Mouse (Mus musculus) ES-Bruce4 (cell line): ENCODE results near the gene Cebpzos. TPM values are rescaled to one million over a fixed set of nuclear protein-coding genes. Genes with fewer than 3 reads are reported as not detected.

Experiments used
- H3K27ac ChIP-seq: 2 replicates; pipeline ENCODE4 v1.5.1; 2012; ENCODE audit warnings: low read length, inconsistent platforms; ENCODE audit not compliant: insufficient read depth
- H3K27me3 ChIP-seq: 2 replicates; pipeline ENCODE4 v1.6.1; 2012; ENCODE audit warnings: mild to moderate bottlenecking, low read length, inconsistent platforms; ENCODE audit not compliant: control insufficient read depth, poor library complexity, insufficient read depth, severe bottlenecking
- H3K36me3 ChIP-seq: 2 replicates; pipeline ENCODE4 v1.6.1; 2012; ENCODE audit warnings: inconsistent platforms, mild to moderate bottlenecking, low read length, moderate library complexity; ENCODE audit not compliant: control insufficient read depth, poor library complexity, insufficient read depth, severe bottlenecking
- H3K4me1 ChIP-seq: one replicate; pipeline ENCODE4 v1.8.1; 2011; ENCODE audit warnings: low read length; ENCODE audit not compliant: control insufficient read depth, insufficient read depth
- H3K4me3 ChIP-seq: 2 replicates; pipeline ENCODE4 v1.5.1; 2011; ENCODE audit warnings: low read depth, mild to moderate bottlenecking, low read length
- H3K9ac ChIP-seq: 2 replicates; pipeline ENCODE4 v1.6.1; 2012; ENCODE audit warnings: low read depth, mild to moderate bottlenecking, inconsistent platforms; ENCODE audit not compliant: poor library complexity, severe bottlenecking
- H3K9me3 ChIP-seq: replicated peaks from 2 replicates; pipeline ENCODE4 v1.6.1; 2012; ENCODE audit warnings: mild to moderate bottlenecking, low read length, inconsistent platforms; ENCODE audit not compliant: control insufficient read depth, poor library complexity, insufficient read depth, severe bottlenecking
- CTCF ChIP-seq: IDR thresholded peaks from one replicate; pipeline ENCODE4 v1.8.1; 2011; ENCODE audit warnings: low read depth, low read length
- EP300 ChIP-seq: IDR thresholded peaks from 2 replicates; pipeline ENCODE4 v1.6.1; 2011; ENCODE audit warnings: low read depth, low read length; ENCODE audit not compliant: insufficient read depth
- POLR2A ChIP-seq: IDR thresholded peaks from one replicate; pipeline ENCODE4 v1.8.1; 2011; ENCODE audit warnings: low read length; ENCODE audit not compliant: insufficient read depth
- polyA plus RNA-seq: library from polyadenylated mRNA; stranded (reverse); fragments of >200 nt; gene quantifications from 2 replicates; pipeline ENCODE4 v1.2.4, GENCODE M21; 2011; ENCODE audit warnings: low read depth; ENCODE audit not compliant: missing spikeins, insufficient read depth, insufficient read length

Cebpzos gene
- polyA plus RNA-seq, 1 experiment, result 101 TPM

GRCm38 (mm10) chr17:78885286-78886065 lies 30.8 kb upstream of the Cebpzos start:
- Histone ChIP-seq H3K4me1 (peaks cover 2% of the 10 kb centered on the region), H3K9me3 (no peaks in the 10 kb centered on the region), H3K27ac (no peak overlapping the region), H3K27me3 (no peaks in the 10 kb centered on the region), H3K4me3 (no peak overlapping the region), H3K9ac (no peak overlapping the region), H3K36me3 (no peaks in the 10 kb centered on the region)
- TF ChIP-seq CTCF (no peak), EP300 (no peak), POLR2A (no peak)

DNA sequence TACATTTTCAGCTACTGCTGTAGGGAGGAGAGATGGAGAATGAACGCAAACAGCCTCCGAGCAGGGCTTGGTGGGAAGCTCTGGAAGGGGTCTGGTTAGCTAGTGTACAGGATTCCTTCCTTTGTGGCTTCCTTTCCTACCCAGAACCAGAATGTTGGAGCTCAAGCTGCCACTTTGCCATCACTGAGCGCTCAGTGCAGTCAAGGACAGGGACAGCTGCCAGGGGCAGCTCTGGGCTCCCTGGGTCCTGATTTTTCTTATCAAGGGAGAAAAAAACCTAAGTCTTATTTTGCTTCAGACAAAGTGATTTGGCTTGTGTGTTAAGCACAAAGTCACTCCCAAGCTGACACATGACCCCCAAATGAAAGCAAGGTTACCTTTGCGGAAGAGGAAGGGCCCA lies 27.7 kb upstream of the Cebpzos start:
- Histone ChIP-seq H3K36me3 (no peaks in the 10 kb centered on the region), H3K27me3 (no peaks in the 10 kb centered on the region), H3K4me1 (no peaks in the 10 kb centered on the region), H3K4me3 (no peak overlapping the region), H3K27ac (no peak overlapping the region), H3K9ac (no peak overlapping the region), H3K9me3 (no peaks in the 10 kb centered on the region)
- TF ChIP-seq CTCF (no peak), POLR2A (no peak), EP300 (no peak)

- Histone ChIP-seq H3K4me1 (no peaks in the 10 kb centered on the region), H3K36me3 (no peaks in the 10 kb centered on the region), H3K4me3 (no peak overlapping the region), H3K27ac (no peak overlapping the region), H3K27me3 (no peaks in the 10 kb centered on the region), H3K9me3 (no peaks in the 10 kb centered on the region), H3K9ac (no peak overlapping the region)
- TF ChIP-seq EP300, result no peak
- no peak for TF ChIP-seq CTCF
- no peak for TF ChIP-seq POLR2A
These were observed 27.1 kb upstream of the Cebpzos start for GRCm38 (mm10) chr17:78889184-78889583.

DNA sequence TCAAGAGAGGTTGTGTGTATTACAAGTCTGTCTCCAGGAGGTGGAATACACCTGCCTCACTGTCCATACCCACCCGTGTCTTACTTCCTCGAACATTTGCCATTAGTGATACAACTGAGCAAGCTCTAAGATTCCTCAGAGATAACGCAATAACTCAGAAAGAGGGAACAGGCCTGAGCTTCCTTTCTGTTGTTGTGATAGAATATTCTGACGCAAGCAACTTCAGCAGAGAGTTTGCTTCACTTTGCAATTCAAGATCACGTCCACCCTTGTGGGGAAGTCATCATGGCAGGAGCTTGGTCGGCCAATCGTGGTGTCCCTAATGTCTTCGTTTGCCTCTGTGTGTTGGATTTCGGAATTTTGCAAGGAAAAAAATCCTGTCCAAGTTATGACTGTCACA lies 25.3 kb upstream of the Cebpzos start:
- TF ChIP-seq CTCF (no peak), POLR2A (no peak), EP300 (no peak)
- Histone ChIP-seq H3K4me3 (no peak overlapping the region), H3K9ac (no peak overlapping the region), H3K27me3 (no peaks in the 10 kb centered on the region), H3K4me1 (no peaks in the 10 kb centered on the region), H3K9me3 (no peaks in the 10 kb centered on the region), H3K36me3 (no peaks in the 10 kb centered on the region), H3K27ac (no peak overlapping the region)

DNA sequence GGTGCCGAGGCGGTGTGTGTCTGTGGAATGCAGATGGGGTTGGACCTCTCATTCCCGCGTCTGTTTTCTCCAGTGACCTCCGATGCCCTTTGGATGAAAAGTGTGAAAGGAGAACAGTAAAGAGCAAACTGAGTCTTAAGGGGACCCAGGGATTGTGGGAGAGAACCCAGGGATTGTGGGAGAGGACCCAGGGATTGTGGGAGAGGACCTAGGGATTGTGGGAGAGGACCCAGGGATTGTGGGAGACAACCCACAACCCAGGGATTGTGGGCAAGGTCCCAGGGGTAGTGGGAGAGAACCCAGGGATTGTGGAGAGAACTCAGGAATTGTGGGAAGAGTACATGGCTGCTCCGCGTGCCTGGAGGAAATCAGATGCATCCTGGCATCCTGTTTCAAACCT lies 21.3 kb upstream of the Cebpzos start:
- H3K9ac ChIP-seq, result peak overlapping the region; percentile 73

GRCm38 (mm10) chr17:78895394-78895793 lies 20.9 kb upstream of the Cebpzos start:
- no peaks in the 10 kb centered on the region for H3K4me1 ChIP-seq
- TF ChIP-seq POLR2A (no peak), CTCF (peak; percentile 42), EP300 (no peak)
- H3K9me3 ChIP-seq, result no peaks in the 10 kb centered on the region
- peak overlapping the region; percentile 93 for H3K4me3 ChIP-seq
- peak overlapping the region; percentile 73 for H3K9ac ChIP-seq
- H3K36me3 ChIP-seq, result no peaks in the 10 kb centered on the region
- no peaks in the 10 kb centered on the region for H3K27me3 ChIP-seq
- no peak overlapping the region for H3K27ac ChIP-seq

More for the DNA sequence above, 21.3 kb upstream of the Cebpzos start:
- H3K4me3 ChIP-seq, result peak overlapping the region; percentile 93
- no peaks in the 10 kb centered on the region for H3K4me1 ChIP-seq
- H3K9me3 ChIP-seq, result no peaks in the 10 kb centered on the region
- H3K36me3 ChIP-seq, result no peaks in the 10 kb centered on the region
- no peak overlapping the region for H3K27ac ChIP-seq
- TF ChIP-seq EP300, result no peak
- TF ChIP-seq CTCF, result no peak
- peak; percentile 15 for TF ChIP-seq POLR2A
- H3K27me3 ChIP-seq, result no peaks in the 10 kb centered on the region
